Comparison of ENCODE assay signal across 10 mouse cellular contexts in the genomic region with DNA sequence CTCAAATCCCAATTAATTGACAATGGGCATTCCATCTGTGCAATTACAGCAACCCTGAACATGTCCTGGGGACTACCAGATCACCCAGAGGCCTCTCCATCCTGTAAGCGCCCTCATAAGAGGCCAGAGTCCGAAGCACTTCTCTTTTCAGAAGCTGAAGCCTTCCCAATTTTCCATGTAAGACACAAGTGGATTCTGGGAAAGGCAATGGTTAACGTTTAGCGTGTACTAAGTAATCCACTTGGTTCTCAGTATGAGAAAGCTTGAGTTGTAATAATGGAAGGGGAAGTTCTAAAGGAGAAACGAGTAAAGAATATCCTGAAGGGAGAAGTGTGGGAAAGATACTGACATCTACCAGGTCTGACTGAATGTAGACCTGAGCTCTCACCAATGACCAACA. TPM values are rescaled to one million over a fixed set of nuclear protein-coding genes. Genes with fewer than 3 reads are reported as not detected.
DNase-seq lines count a peak whose midpoint lies in the region; ATAC-seq and TF ChIP-seq lines count a peak whose summit lies in the region.
"Had no signal": no experiment of that assay in that cellular context is flagged by ENCODE, and none has a peak within 500 bp of the region (broad histone marks: within the 10 kb centered on the region; RNA-seq: fewer than 3 reads in every experiment).

No protein-coding gene starts in this region.

- 39% methylated on average over 5 of the region's 5 CpGs for WGBS in kidney, adult 2 months
- WGBS in forebrain, embryonic 13.5 days, result 39% methylated on average over 5 of the region's 5 CpGs
- WGBS in neural tube, embryonic 13.5 days, result 63% methylated on average over 5 of the region's 5 CpGs

- H3K27me3 ChIP-seq in kidney, adult 2 months (replicated peaks; ENCODE audit: control insufficient read depth, insufficient read depth, low read length), result no peaks in the 10 kb centered on the region
- H3K27me3 ChIP-seq in forebrain, embryonic 13.5 days, result no peaks in the 10 kb centered on the region
- H3K27me3 ChIP-seq in neural tube, embryonic 13.5 days, result no peaks in the 10 kb centered on the region

- 0 out of 2 replicates have a peak overlapping the region, but pooled peaks have one; percentile 93 for H3K9ac ChIP-seq in forebrain, embryonic 13.5 days
- no peak overlapping the region for H3K9ac ChIP-seq in neural tube, embryonic 13.5 days

- H3K9me3 ChIP-seq in forebrain, embryonic 13.5 days (replicated peaks), result no peaks in the 10 kb centered on the region
- no peaks in the 10 kb centered on the region for H3K9me3 ChIP-seq in neural tube, embryonic 13.5 days

- no peaks in the 10 kb centered on the region for H3K36me3 ChIP-seq in kidney, adult 2 months (ENCODE audit: control insufficient read depth, insufficient read depth, low read length)
- H3K36me3 ChIP-seq in forebrain, embryonic 13.5 days (ENCODE audit: poor library complexity, severe bottlenecking), result no peaks in the 10 kb centered on the region
- no peaks in the 10 kb centered on the region for H3K36me3 ChIP-seq in neural tube, embryonic 13.5 days

- ATAC-seq in forebrain, embryonic 13.5 days, result no peak
- no peak for ATAC-seq in neural tube, embryonic 13.5 days (ENCODE audit: low read depth)
- ATAC-seq in frontal cortex, adult (ENCODE audit: low TSS enrichment), result no peak

- H3K4me1 ChIP-seq in kidney, adult 2 months (ENCODE audit: control insufficient read depth, insufficient read depth, low read length), result peaks cover 2% of the 10 kb centered on the region; the same call in 1 of the 2 replicates
- H3K4me1 ChIP-seq in forebrain, embryonic 13.5 days, result peaks cover 16% of the 10 kb centered on the region
- peaks cover 17% of the 10 kb centered on the region for H3K4me1 ChIP-seq in neural tube, embryonic 13.5 days (replicated peaks)

- peak overlapping the region; percentile 73 for H3K4me2 ChIP-seq in forebrain, embryonic 13.5 days
- H3K4me2 ChIP-seq in neural tube, embryonic 13.5 days, result peak overlapping the region; percentile 73

- peak; percentile 88 for DNase-seq in kidney, adult 2 months
- DNase-seq in kidney, postnatal 4 days, result no peak
- DNase-seq in kidney, postnatal 25 days, result peak; percentile 40 to 64
- DNase-seq in adrenal gland, postnatal 25 days, result no peak
- DNase-seq in frontal cortex, postnatal 14 days (ENCODE audit: low spot score in 2 of 2), result no peak
- DNase-seq: cerebellum, adult 9-11 months had no signal

- H3K4me3 ChIP-seq in kidney, adult 2 months (ENCODE audit: insufficient read depth, low read depth, low read length), result peak overlapping the region; percentile 79
- peak overlapping the region; percentile 83 for H3K4me3 ChIP-seq in forebrain, embryonic 13.5 days
- peak overlapping the region; percentile 75 for H3K4me3 ChIP-seq in neural tube, embryonic 13.5 days

- TF ChIP-seq CTCF in kidney, adult 2 months (conservative IDR thresholded peaks at IDR 0.05; ENCODE audit: insufficient read depth, insufficient read length, low read depth, low read length), result no peak

- TF ChIP-seq POLR2A in kidney, adult 2 months (IDR thresholded peaks at IDR 0.05; ENCODE audit: low read depth, low read length), result no peak

- H3K27ac ChIP-seq in kidney, adult 2 months (ENCODE audit: insufficient read depth, low read depth, low read length), result peak overlapping the region; percentile 96
- H3K27ac ChIP-seq in forebrain, embryonic 13.5 days, result no peak overlapping the region
- no peak overlapping the region for H3K27ac ChIP-seq in neural tube, embryonic 13.5 days (replicated peaks)

RNA-seq across cellular contexts. Expression of a gene that starts 1.4 kb away (rescaled TPM):
- polyA plus RNA-seq in kidney, adult 2 months (2012; rRNA removed), result 12.6 and 17.2 TPM in 2 replicates
- 22.5 and 22.9 TPM in 2 replicates for polyA plus RNA-seq in forebrain, embryonic 13.5 days (2015; fragmentation: Nextera tagmentation; extraction: Ambion mirVana)
- 22.2 and 25.8 TPM in 2 replicates for polyA plus RNA-seq in neural tube, embryonic 13.5 days (2015; fragmentation: Nextera tagmentation; extraction: Ambion mirVana)
- total RNA-seq in adrenal gland, postnatal 25 days (2021), result 32.9 and 47.2 TPM in 2 replicates
- total RNA-seq: MEL had no signal

Comparison
In these comparisons a context has a peak if more than half of its experiments do, and no peak if none do; other contexts are left out.
1. DNase-seq: peak in kidney, adult 2 months (single experiment) and kidney, postnatal 25 days (2 of 2); none in kidney, postnatal 4 days (0 of 2), adrenal gland, postnatal 25 days (single experiment) and frontal cortex, postnatal 14 days (0 of 2).
2. Peak in every context shown above with its lines, with median percentiles within 50 percentile points of each other: H3K4me3 ChIP-seq.